Mouse (Mus musculus): ENCODE measurements around the gene Acot8.

DNA sequence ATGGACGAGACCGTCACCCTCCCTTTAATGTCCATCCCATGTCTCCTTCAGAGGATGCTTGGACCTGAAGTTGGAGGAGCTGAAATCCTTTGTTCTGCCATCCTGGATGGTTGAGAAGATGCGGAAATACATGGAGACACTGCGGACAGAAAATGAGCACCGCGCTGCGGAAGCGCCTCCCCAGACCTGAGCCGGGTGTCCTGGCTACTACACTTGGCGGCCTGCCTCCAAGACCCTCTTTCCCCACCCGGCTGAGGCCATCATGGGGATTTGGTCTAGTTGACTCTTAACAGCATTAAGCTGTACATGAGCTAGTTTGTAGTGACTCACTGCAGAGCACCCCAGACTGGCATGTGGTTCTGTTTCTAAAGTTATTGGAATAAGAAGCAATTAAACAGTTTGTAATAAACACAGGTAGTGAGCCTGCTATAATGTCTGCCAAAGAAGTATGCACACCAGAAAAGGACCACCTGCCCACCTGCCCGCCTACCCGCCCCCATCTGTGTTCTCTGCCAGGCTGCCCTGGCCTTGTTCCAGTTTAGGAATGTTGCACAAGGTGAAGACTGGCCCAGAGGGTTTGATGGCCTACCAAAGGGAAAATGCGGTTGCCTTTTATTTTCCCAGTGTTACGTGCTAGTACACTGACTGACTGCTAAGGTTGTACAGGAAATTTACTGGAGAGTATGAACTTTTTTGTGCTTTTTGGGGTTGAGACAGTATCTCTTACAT, 36.7 kb downstream of the Acot8 start:
- TF ChIP-seq CTCF (IDR thresholded peaks at IDR 0.05; ENCODE audit: borderline replicate concordance, extremely low read depth, insufficient read depth, insufficient read length) (no peak), POLR2A (IDR thresholded peaks at IDR 0.05; ENCODE audit: borderline replicate concordance, extremely low read depth, insufficient read depth, insufficient read length, poor library complexity, severe bottlenecking) (no peak)

Measured in brain, embryonic 14.5 days (tissue).